Mouse (Mus musculus): ENCODE data around the gene Pcbd2. TPM values are rescaled to one million over a fixed set of nuclear protein-coding genes. Genes with fewer than 3 reads are reported as not detected.

The Pcbd2 gene
- 45.3 TPM for polyA plus RNA-seq (2017; shearing (Covaris generic))

GRCm38 (mm10) chr13:55727120-55727838, at the start of gene Pcbd2:
Pcbd2 (plus strand) TSS chr13:55727368.

DNA sequence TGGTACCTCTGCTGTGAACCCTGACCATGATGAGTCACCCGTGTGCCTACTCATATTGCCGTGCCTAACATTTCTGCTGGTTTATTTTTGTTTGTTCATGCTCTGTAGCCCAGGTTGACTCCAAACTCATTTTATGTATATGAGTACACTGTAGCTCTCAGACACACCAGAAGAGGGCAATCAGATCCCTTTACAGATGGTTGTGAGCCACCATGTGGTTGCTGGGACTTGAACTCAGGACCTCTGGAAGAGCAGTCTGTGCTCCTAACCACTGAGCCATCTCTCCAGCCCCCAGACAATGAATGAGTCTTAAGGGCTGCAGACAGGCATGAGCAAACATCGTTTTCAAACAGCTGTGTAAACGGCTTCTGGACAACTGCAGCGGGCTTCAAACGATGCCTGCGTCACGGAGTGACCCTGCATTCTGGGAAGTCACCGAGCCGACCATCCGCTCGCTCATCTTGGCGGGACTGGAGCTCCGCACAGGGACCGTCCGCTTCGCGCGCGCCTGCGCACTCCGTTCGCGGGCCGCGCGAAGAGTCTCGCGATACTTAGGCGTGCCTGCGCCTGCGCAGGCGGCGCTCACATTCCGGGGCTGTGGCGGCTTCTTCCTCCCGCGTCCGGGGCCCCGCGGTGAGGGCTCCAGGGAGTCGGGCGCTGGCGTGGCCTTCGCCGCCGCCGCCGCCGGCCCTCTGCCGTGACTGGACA, 34.5 kb upstream of the Pcbd2 start, which contains the start of gene B230219D22Rik:
TSS of gene B230219D22Rik (plus strand) at position 590 of the 708 bp plus-strand sequence.

GRCm38 (mm10) chr13:55714501-55715166, 12.5 kb upstream of the Pcbd2 start, which contains the start of gene Txndc15:
Txndc15 (plus strand) TSS chr13:55714650.

DNA sequence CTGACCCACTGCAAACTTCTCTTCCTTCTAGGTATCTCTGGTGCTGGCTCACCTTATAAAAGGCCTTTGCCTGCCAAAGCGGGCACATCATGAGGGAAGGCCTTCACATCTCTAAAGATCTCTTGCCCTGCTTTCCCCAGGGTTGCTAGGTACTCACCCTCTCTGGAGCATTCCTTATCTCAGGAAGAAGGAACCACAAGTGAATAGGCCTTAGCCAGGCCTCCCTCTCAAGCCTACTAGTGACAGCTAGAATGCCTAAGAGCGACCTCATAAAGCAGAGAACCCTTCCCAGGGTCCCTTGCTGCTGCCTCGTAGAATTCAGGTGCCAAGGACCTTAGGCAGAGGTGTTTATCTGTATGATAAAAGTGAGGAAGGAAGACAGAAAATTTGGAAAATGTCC, 57.1 kb downstream of the Pcbd2 start, which contains the start of gene Catsper3:
TSS of gene Catsper3 (plus strand) at position 301 of the 400 bp plus-strand sequence.

Other genes with a start within 250 kb of the Pcbd2 start
- not detected for gene Dbn1, start 239.3 kb upstream of the Pcbd2 start, polyA plus RNA-seq (2017; shearing (Covaris generic))
- gene Pdlim7, start 213.7 kb upstream of the Pcbd2 start, polyA plus RNA-seq (2017; shearing (Covaris generic)) = 8.9 TPM
- not detected for gene Dok3, start 198.1 kb upstream of the Pcbd2 start, polyA plus RNA-seq (2017; shearing (Covaris generic))
- gene Ddx41, start 190.7 kb upstream of the Pcbd2 start, polyA plus RNA-seq (2017; shearing (Covaris generic)) = 68.7 TPM
- gene Fam193b, start 156.2 kb upstream of the Pcbd2 start, polyA plus RNA-seq (2017; shearing (Covaris generic)) = 51.6 TPM
- gene Tmed9, start 153.6 kb upstream of the Pcbd2 start, polyA plus RNA-seq (2017; shearing (Covaris generic)) = 224 TPM
- gene B4galt7, start 127.5 kb upstream of the Pcbd2 start, polyA plus RNA-seq (2017; shearing (Covaris generic)) = 34.4 TPM
- gene Caml, start 104.4 kb upstream of the Pcbd2 start, polyA plus RNA-seq (2017; shearing (Covaris generic)) = 23.9 TPM
- 70.6 TPM for gene Ddx46, start 92.3 kb upstream of the Pcbd2 start, polyA plus RNA-seq (2017; shearing (Covaris generic))
- 34.0 TPM for gene B230219D22Rik, start 34.2 kb upstream of the Pcbd2 start, polyA plus RNA-seq (2017; shearing (Covaris generic))
- 29.3 TPM for gene Txndc15, start 12.7 kb upstream of the Pcbd2 start, polyA plus RNA-seq (2017; shearing (Covaris generic))
- 0.39 TPM for gene Catsper3, start 57.2 kb downstream of the Pcbd2 start, polyA plus RNA-seq (2017; shearing (Covaris generic))
- gene Pitx1, start 108.8 kb downstream of the Pcbd2 start, polyA plus RNA-seq (2017; shearing (Covaris generic)) = not detected